Mouse (Mus musculus) erythroblast, embryonic 14.5 days (primary cell): ENCODE results near the gene Lrrc47. TPM values are rescaled to one million over a fixed set of nuclear protein-coding genes. Genes with fewer than 3 reads are reported as not detected.

Source experiments
- H3K27me3 ChIP-seq: 2 replicates; pipeline ENCODE4 v1.6.1; 2012; ENCODE audit warnings: inconsistent platforms; ENCODE audit not compliant: control insufficient read depth
- H3K36me3 ChIP-seq: 2 replicates; pipeline ENCODE4 v1.6.1; 2012; ENCODE audit warnings: mild to moderate bottlenecking, inconsistent platforms; ENCODE audit not compliant: control insufficient read depth
- H3K4me1 ChIP-seq: 2 replicates; pipeline ENCODE4 v1.6.1; 2012; ENCODE audit warnings: inconsistent platforms; ENCODE audit not compliant: control insufficient read depth
- H3K4me3 ChIP-seq: replicated peaks from 2 replicates; pipeline ENCODE3; 2012; ENCODE audit warnings: moderate library complexity, mild to moderate bottlenecking, inconsistent platforms
- H3K9me3 ChIP-seq: 2 replicates; pipeline ENCODE4 v1.6.1; 2012; ENCODE audit warnings: low read length, inconsistent platforms, mixed read lengths; ENCODE audit not compliant: control insufficient read depth
- GATA1 ChIP-seq: IDR thresholded peaks from 2 replicates; pipeline ENCODE4 v1.6.1; 2012; ENCODE audit warnings: low read length, inconsistent platforms, mixed read lengths
- TAL1 ChIP-seq: IDR thresholded peaks from 3 replicates; pipeline ENCODE4 v1.6.1; 2012; ENCODE audit warnings: low read length, inconsistent platforms, mixed read lengths
- polyA plus RNA-seq: library from polyadenylated mRNA; stranded (reverse); fragments of >175 nt; gene quantifications from 2 replicates; pipeline ENCODE4 v1.2.3, GENCODE M21; 2012

Lrrc47 gene
- polyA plus RNA-seq, 1 experiment, result 11.2 TPM

- Histone ChIP-seq H3K4me3 (peak overlapping the region; percentile 5), H3K9me3 (no peaks in the 10 kb centered on the region), H3K36me3 (peaks cover 92% of the 10 kb centered on the region), H3K27me3 (no peaks in the 10 kb centered on the region), H3K4me1 (peaks cover 80% of the 10 kb centered on the region)
- TF ChIP-seq TAL1 (no peak), GATA1 (no peak)
Measured at GRCm38 (mm10) chr4:154021432-154021831, 9.9 kb downstream of the Lrrc47 start.

DNA sequence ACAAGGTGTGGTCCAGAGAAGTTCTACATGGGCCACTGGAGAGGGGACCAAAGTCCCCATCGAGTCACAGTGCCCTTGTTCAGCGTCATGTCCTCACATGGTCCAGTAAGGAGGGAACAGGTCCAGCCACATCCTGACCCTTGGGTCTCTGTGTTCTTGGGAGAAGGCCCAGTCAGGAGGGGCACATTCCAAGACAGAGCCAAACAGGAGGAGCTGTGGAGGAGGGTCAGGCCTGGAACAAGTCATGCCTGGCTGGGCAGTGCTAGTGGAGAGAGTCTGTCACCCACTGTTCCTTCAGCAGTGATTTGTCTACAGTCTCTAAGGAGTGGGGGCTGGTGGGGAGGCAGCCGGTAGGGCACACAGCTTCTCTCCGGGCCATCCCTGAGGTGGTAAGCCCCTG lies 10.9 kb downstream of the Lrrc47 start:
- Histone ChIP-seq H3K4me1 (peaks cover 85% of the 10 kb centered on the region), H3K9me3 (no peaks in the 10 kb centered on the region), H3K36me3 (peaks cover 89% of the 10 kb centered on the region), H3K4me3 (peak overlapping the region; percentile 83), H3K27me3 (no peaks in the 10 kb centered on the region)
- TF ChIP-seq GATA1 (no peak), TAL1 (no peak)

DNA sequence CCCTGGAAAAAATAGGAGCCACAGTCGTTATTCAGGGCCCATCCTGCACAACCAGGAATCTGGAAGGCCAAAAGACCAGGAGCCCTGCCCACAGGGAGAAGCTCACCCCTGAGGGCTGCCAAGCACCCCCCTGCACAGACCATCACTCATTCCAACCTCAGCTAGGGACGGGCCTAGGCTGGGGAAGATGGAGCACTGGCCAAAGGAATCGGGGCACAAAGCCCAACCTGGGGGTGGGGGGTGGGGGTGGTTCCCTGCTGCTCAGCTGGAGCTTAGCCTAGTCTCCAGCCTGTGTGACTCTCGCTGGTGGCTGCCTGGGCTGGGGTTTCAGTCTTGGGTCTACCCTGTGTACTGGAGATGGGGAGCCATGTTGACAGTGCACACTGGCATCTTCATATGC lies 11.3 kb downstream of the Lrrc47 start:
- H3K4me3 ChIP-seq, result peak overlapping the region; percentile 83
- peaks cover 89% of the 10 kb centered on the region for H3K36me3 ChIP-seq
- H3K4me1 ChIP-seq, result peaks cover 90% of the 10 kb centered on the region
- TF ChIP-seq TAL1 (no peak), GATA1 (no peak)
- H3K9me3 ChIP-seq, result no peaks in the 10 kb centered on the region
- no peaks in the 10 kb centered on the region for H3K27me3 ChIP-seq

DNA sequence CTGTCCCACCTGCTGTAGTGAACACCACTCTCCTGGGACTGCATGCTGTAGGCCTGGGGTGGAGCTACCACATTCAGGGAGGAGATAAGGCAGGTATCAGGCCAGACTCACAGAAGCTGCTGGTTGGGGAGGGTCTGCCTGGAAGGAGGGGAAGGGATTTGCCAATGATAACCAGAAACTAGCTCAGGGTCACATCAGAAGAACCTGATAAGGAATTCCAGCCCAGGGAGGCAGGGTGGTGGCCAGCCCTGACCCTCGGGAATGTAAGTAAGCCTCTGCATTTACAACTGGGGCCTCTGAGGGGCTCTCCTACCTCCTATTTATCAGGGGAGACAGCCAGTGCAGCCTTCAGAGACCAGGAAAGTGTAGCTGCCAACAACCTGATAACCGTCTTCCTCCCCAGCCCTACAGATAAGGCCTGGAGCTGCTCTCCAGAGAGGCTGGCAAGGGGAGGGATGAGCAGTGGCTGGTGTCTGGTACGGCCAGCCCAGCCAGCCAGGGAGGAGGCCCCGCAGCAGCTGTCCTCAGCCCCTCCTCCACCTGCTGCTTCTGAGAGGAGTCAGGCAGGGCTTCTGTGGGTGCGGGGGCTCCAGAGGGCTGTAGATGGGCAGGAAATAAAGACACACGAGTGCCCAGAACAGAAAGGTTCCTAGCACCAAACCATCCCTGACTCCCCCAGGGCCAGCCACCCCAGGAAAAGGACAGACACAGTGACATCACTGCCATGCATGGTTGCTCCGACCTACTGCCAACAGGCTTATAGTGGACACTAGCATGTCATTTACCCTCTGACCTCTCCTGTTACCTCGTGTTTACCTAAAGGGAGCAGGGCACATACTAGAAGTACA lies 12.4 kb downstream of the Lrrc47 start:
- Histone ChIP-seq H3K36me3 (peaks cover 89% of the 10 kb centered on the region), H3K4me1 (peaks cover 93% of the 10 kb centered on the region), H3K9me3 (no peaks in the 10 kb centered on the region), H3K27me3 (no peaks in the 10 kb centered on the region), H3K4me3 (peak overlapping the region; percentile 83)
- peak; percentile 91 for TF ChIP-seq GATA1
- peak; percentile 83 for TF ChIP-seq TAL1

DNA sequence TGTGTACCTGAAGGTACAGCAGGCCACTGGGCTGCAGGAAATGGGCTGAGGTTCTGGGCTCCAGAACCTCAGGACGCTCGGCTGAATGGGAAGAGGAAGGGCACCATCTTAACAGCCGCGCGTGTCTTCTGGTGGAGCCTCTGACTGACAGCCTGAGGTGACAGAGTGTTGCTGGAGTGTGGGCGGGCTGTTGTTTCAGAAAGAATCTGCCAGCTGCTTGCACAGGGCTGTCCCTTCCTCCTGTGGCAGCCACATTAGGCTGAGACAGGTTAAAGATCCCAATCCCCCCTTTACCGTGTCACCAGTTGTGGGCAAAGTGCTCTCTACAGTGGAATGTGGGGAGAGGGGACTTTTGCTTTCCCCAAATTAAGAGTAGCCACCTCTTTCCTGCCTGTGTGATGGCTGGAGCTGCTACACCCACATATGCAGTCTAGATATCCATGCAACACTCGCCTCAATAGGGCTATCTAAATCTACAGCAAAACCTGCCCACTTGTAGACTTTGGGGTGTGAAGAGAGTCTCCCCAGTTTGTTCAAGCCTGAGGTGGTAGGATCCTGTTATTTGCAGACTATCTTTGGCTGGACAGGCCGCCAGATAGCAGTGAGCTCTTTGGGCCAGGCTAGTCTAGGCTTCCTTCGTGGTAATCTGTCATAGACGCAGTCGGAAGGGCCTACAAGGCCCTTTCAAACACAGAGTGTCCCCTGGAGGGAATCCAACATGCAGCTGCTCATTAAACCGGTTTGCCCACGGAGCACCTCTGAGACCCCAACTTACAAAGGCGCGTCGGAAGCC lies 13.4 kb downstream of the Lrrc47 start:
- H3K9me3 ChIP-seq, result no peaks in the 10 kb centered on the region
- no peak for TF ChIP-seq GATA1
- TF ChIP-seq TAL1, result no peak
- no peaks in the 10 kb centered on the region for H3K27me3 ChIP-seq
- peak overlapping the region; percentile 83 for H3K4me3 ChIP-seq
- peaks cover 89% of the 10 kb centered on the region for H3K4me1 ChIP-seq
- peaks cover 89% of the 10 kb centered on the region for H3K36me3 ChIP-seq

DNA sequence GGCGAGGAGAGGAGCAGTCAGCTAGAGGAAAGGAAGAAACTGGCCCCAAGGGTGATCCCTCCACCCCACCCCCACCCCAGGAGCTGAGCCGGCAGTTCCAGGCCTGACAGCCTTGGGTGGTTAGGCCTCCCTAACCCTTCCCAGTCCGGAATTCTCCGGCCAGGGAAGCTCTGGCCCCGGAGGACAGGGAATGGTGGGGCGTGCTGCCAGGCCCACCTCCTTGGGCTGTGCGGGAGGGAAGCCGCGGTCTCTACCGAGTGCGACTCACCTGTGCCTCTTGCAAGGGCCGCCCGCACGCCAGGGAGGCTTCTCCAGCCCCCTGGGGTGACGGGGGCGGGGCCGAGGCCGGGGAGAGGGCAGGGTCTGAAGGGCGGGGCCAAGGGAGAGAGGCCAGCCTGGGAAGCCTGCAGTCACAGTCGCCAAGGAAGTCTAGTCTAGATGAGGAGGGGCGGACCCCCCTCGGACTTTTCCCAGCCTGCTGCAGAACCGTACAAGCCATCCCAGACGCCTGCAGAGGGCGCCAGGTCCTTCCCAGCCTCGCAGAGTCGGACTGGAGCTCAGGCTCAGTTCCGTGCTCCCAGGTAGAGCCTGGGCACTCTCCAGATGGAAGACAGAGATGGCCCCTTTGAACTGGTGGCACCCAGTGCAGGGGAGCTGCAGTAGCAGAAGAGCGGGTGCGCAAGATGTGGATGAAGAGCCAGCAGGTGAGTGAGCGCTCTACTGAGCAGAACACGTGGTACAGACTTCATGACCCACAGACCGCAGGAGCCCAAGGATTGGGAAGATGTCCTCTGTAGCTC lies 14.3 kb downstream of the Lrrc47 start, which contains the start of gene Smim1:
Gene Smim1 (minus strand): TSS at position 590 of the 800 bp plus-strand sequence.
- TF ChIP-seq GATA1 (no peak), TAL1 (no peak)
- no peaks in the 10 kb centered on the region for H3K27me3 ChIP-seq
- peaks cover 89% of the 10 kb centered on the region for H3K36me3 ChIP-seq
- H3K4me3 ChIP-seq, result peak within 1 kb of the TSS; percentile 83
- H3K9me3 ChIP-seq, result no peaks in the 10 kb centered on the region
- peaks cover 80% of the 10 kb centered on the region for H3K4me1 ChIP-seq

DNA sequence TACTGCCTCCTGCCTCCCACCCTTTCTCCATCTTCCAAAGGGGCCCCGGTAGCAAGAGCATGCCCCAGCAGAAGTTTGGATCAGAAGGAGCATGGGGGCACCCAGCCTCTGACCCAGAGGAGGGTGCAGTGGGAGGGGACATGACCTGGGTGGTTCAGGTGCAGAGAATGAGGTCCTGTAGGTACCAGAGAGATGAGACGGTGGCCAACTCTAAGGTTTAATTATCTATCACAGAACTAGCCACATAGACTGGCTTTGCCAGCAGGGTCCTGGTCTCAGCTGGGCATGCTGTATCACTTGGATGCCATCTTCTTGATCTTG lies 14.9 kb downstream of the Lrrc47 start:
- peaks cover 74% of the 10 kb centered on the region for H3K4me1 ChIP-seq
- H3K4me3 ChIP-seq, result peak overlapping the region; percentile 83
- peaks cover 89% of the 10 kb centered on the region for H3K36me3 ChIP-seq
- H3K27me3 ChIP-seq, result no peaks in the 10 kb centered on the region
- no peak for TF ChIP-seq TAL1
- TF ChIP-seq GATA1, result no peak
- no peaks in the 10 kb centered on the region for H3K9me3 ChIP-seq

DNA sequence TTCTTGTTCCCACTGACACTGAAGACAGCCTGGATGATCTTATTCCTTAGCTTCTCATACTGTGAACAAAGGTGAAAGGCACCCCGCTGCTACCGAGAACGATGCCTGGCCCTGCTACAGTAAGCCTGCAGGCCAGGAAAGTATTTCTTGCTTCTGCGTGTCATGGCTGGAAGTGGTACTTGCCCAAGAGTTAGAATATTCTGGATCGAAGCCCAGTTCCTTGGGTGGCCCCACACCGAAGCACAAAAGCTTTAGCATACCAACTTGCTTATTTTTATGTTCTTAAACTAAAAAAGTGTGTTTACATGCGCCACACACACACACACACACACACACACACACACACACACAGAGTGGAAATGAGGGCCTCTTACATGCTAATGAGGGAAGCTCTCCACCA lies 16.5 kb downstream of the Lrrc47 start:
- Histone ChIP-seq H3K4me1 (peaks cover 65% of the 10 kb centered on the region), H3K36me3 (peaks cover 88% of the 10 kb centered on the region), H3K4me3 (peak overlapping the region; percentile 83), H3K9me3 (no peaks in the 10 kb centered on the region; the same call in 1 of the 2 replicates), H3K27me3 (no peaks in the 10 kb centered on the region)
- TF ChIP-seq GATA1, result no peak
- TF ChIP-seq TAL1, result no peak

DNA sequence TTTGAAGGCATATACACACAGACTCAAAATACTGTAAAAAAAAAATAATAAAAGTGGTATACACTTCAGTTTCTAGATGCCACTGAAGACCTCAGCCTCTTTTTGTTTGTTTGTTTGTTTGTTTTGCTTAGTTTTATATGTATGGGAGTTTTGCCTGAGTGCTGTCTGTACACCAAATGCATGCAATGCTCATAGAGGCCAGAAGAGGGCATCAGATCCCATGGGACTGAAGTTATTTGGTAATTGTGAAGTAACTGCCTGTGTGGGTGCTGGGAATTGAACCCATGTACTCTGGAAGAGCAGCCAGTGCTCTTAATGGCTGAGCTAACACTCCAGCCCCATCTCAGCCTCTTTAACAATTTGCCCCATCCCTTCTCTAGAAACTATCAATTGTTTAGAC lies 17.1 kb downstream of the Lrrc47 start:
- peaks cover 87% of the 10 kb centered on the region for H3K36me3 ChIP-seq
- H3K27me3 ChIP-seq, result no peaks in the 10 kb centered on the region
- H3K4me1 ChIP-seq, result peaks cover 65% of the 10 kb centered on the region
- H3K4me3 ChIP-seq, result no peak overlapping the region
- no peaks in the 10 kb centered on the region; the same call in 1 of the 2 replicates for H3K9me3 ChIP-seq
- no peak for TF ChIP-seq GATA1
